Mouse (Mus musculus) lung, adult 2 months (tissue): ENCODE results near the gene Gm20481.

Experiments used
- CTCF ChIP-seq: fragments of 200-500 bp; IDR thresholded peaks from 2 replicates; pipeline ENCODE4 v1.5.1; 2011; ENCODE audit warnings: mild to moderate bottlenecking, low read length, control low read depth; ENCODE audit not compliant: insufficient read depth
- POLR2A ChIP-seq: fragments of 200-500 bp; IDR thresholded peaks from 2 replicates; pipeline ENCODE4 v1.6.1; 2011; ENCODE audit warnings: low read depth, mild to moderate bottlenecking, control low read depth, low read length, borderline replicate concordance; ENCODE audit errors: extremely low read depth

- TF ChIP-seq CTCF: no peak
- TF ChIP-seq POLR2A: no peak
These were observed 6.1 kb downstream of the Gm20481 start for GRCm38 (mm10) chr17:34975581-34976492.
